Mouse (Mus musculus) limb, embryonic 12.5 days (tissue): Measurements from ENCODE around the gene 1700021F07Rik. TPM values are rescaled to one million over a fixed set of nuclear protein-coding genes. Genes with fewer than 3 reads are reported as not detected.

Experiments used
- ATAC-seq: fragments of 200-750 bp; cut with Nextera tagmentation; 2 replicates; pipeline ENCODE4 v1.8.0; 2017; ENCODE audit warnings: low read depth, moderate TSS enrichment; ENCODE audit not compliant: insufficient number of reproducible peaks, insufficient read depth, low FRiP score, low TSS enrichment
- H3K27ac ChIP-seq: fragments of 300-500 bp; sonication (generic); 2 replicates; pipeline ENCODE4 v1.5.1; 2016; ENCODE audit warnings: mild to moderate bottlenecking, moderate library complexity
- H3K27me3 ChIP-seq: fragments of 300-500 bp; sonication (generic); 2 replicates; pipeline ENCODE4 v1.6.1; 2016; ENCODE audit warnings: mild to moderate bottlenecking, moderate library complexity
- H3K36me3 ChIP-seq: fragments of 300-500 bp; sonication (generic); 2 replicates; pipeline ENCODE4 v1.6.1; 2016; ENCODE audit warnings: mild to moderate bottlenecking, moderate library complexity
- H3K4me1 ChIP-seq: fragments of 300-500 bp; sonication (generic); replicated peaks from 2 replicates; pipeline ENCODE4 v1.6.1; 2016
- H3K4me2 ChIP-seq: fragments of 300-500 bp; sonication (generic); 2 replicates; pipeline ENCODE4 v1.6.1; 2016; ENCODE audit warnings: mild to moderate bottlenecking, moderate library complexity
- H3K4me3 ChIP-seq: fragments of 300-500 bp; sonication (generic); replicated peaks from 2 replicates; pipeline ENCODE4 v1.5.1; 2016; ENCODE audit warnings: mild to moderate bottlenecking
- H3K9ac ChIP-seq: fragments of 300-500 bp; sonication (generic); replicated peaks from 2 replicates; pipeline ENCODE4 v1.6.1; 2016; ENCODE audit warnings: mild to moderate bottlenecking, moderate library complexity
- H3K9me3 ChIP-seq: fragments of 300-500 bp; sonication (generic); 2 replicates; pipeline ENCODE4 v1.6.1; 2016; ENCODE audit warnings: mild to moderate bottlenecking, moderate library complexity
- WGBS: fragments of 180-500 bp; shearing (Covaris S2); methylation state at CpG from one replicate; pipeline ENCODE4 v1.1.7; 2016; 5-methylcytosine and 5-hydroxymethylcytosine counted together
- polyA plus RNA-seq: library from polyadenylated mRNA; unstranded; fragments of >200 nt; fragmentation: Nextera tagmentation; extraction: Ambion mirVana; gene quantifications from 2 replicates; pipeline ENCODE4 v1.2.1, GENCODE M21; 2016

The 1700021F07Rik gene
- polyA plus RNA-seq, 1 experiment from 2014 or later: not detected

GRCm38 (mm10) chr2:173535390-173535789 lies 13.0 kb downstream of the 1700021F07Rik start:
- 84% methylated on average over 18 of the region's 18 CpGs for WGBS
- Histone ChIP-seq H3K4me1 (peaks cover 36% of the 10 kb centered on the region), H3K27me3 (peaks cover 2% of the 10 kb centered on the region; the same call in 1 of the 2 replicates)

GRCm38 (mm10) chr2:173535886-173536285 lies 13.5 kb downstream of the 1700021F07Rik start:
- peaks cover 36% of the 10 kb centered on the region for H3K4me1 ChIP-seq
- H3K9me3 ChIP-seq: no peaks in the 10 kb centered on the region
- ATAC-seq: no peak

More at GRCm38 (mm10) chr2:173535390-173535789, 13.0 kb downstream of the 1700021F07Rik start:
- Histone ChIP-seq H3K36me3 (no peaks in the 10 kb centered on the region), H3K27ac (no peak overlapping the region), H3K4me3 (no peak overlapping the region), H3K4me2 (no peak overlapping the region), H3K9me3 (no peaks in the 10 kb centered on the region), H3K9ac (no peak overlapping the region)
- ATAC-seq: no peak

GRCm38 (mm10) chr2:173539781-173540180 lies 17.4 kb downstream of the 1700021F07Rik start:
- Histone ChIP-seq H3K4me3 (no peak overlapping the region), H3K9ac (no peak overlapping the region), H3K27ac (no peak overlapping the region), H3K4me2 (no peak overlapping the region), H3K36me3 (no peaks in the 10 kb centered on the region), H3K9me3 (no peaks in the 10 kb centered on the region), H3K27me3 (peaks cover 15% of the 10 kb centered on the region; the same call in 1 of the 2 replicates), H3K4me1 (peaks cover 10% of the 10 kb centered on the region)
- ATAC-seq: no peak
- 58% methylated on average over 15 of the region's 15 CpGs for WGBS

More at GRCm38 (mm10) chr2:173535886-173536285, 13.5 kb downstream of the 1700021F07Rik start:
- no peak overlapping the region for H3K27ac ChIP-seq
- no peak overlapping the region for H3K9ac ChIP-seq
- 88% methylated on average over 9 of the region's 9 CpGs for WGBS
- H3K4me3 ChIP-seq: no peak overlapping the region
- no peak overlapping the region for H3K4me2 ChIP-seq
- H3K27me3 ChIP-seq: peaks cover 2% of the 10 kb centered on the region; the same call in 1 of the 2 replicates
- H3K36me3 ChIP-seq: no peaks in the 10 kb centered on the region

GRCm38 (mm10) chr2:173541748-173542147 lies 19.4 kb downstream of the 1700021F07Rik start:
- no peak for ATAC-seq
- Histone ChIP-seq H3K4me2 (no peak overlapping the region), H3K4me1 (peaks cover 10% of the 10 kb centered on the region; the same call in 1 of the 2 replicates), H3K9ac (no peak overlapping the region), H3K9me3 (no peaks in the 10 kb centered on the region), H3K27ac (no peak overlapping the region), H3K36me3 (no peaks in the 10 kb centered on the region), H3K4me3 (no peak overlapping the region), H3K27me3 (peaks cover 22% of the 10 kb centered on the region; the same call in 1 of the 2 replicates)
- 66% methylated on average over 4 of the region's 4 CpGs for WGBS

- WGBS: 85% methylated on average over 4 of the region's 4 CpGs
- Histone ChIP-seq H3K4me3 (no peak overlapping the region), H3K27me3 (peaks cover 29% of the 10 kb centered on the region), H3K9ac (no peak overlapping the region), H3K9me3 (no peaks in the 10 kb centered on the region), H3K4me2 (no peak overlapping the region), H3K4me1 (peaks cover 10% of the 10 kb centered on the region; the same call in 1 of the 2 replicates), H3K27ac (no peak overlapping the region), H3K36me3 (no peaks in the 10 kb centered on the region)
- no peak for ATAC-seq
Measured at GRCm38 (mm10) chr2:173542716-173543115, 20.3 kb downstream of the 1700021F07Rik start.

GRCm38 (mm10) chr2:173545992-173546703 lies 23.8 kb downstream of the 1700021F07Rik start:
- 44% methylated on average over 15 of the region's 15 CpGs for WGBS
- Histone ChIP-seq H3K4me2 (no peak overlapping the region), H3K9ac (no peak overlapping the region), H3K27ac (no peak overlapping the region), H3K27me3 (peaks cover 31% of the 10 kb centered on the region), H3K9me3 (no peaks in the 10 kb centered on the region), H3K36me3 (no peaks in the 10 kb centered on the region), H3K4me1 (0 out of 2 replicates have a peak, but pooled peaks cover 4% of the 10 kb centered on the region), H3K4me3 (no peak overlapping the region)
- peak; percentile 58 for ATAC-seq

GRCm38 (mm10) chr2:173549236-173549635 lies 26.9 kb downstream of the 1700021F07Rik start:
- Histone ChIP-seq H3K27ac (no peak overlapping the region), H3K4me3 (no peak overlapping the region), H3K36me3 (no peaks in the 10 kb centered on the region), H3K27me3 (peaks cover 39% of the 10 kb centered on the region), H3K4me2 (no peak overlapping the region), H3K9ac (no peak overlapping the region), H3K4me1 (0 out of 2 replicates have a peak, but pooled peaks cover 4% of the 10 kb centered on the region), H3K9me3 (no peaks in the 10 kb centered on the region)
- 82% methylated on average over 10 of the region's 10 CpGs for WGBS
- ATAC-seq: no peak

GRCm38 (mm10) chr2:173550681-173551080 lies 28.3 kb downstream of the 1700021F07Rik start:
- Histone ChIP-seq H3K36me3 (no peaks in the 10 kb centered on the region), H3K4me3 (no peak overlapping the region), H3K9ac (no peak overlapping the region), H3K4me2 (no peak overlapping the region), H3K27ac (no peak overlapping the region), H3K27me3 (peaks cover 45% of the 10 kb centered on the region), H3K9me3 (no peaks in the 10 kb centered on the region), H3K4me1 (0 out of 2 replicates have a peak, but pooled peaks cover 4% of the 10 kb centered on the region)
- WGBS: 76% methylated on average over 6 of the region's 6 CpGs
- no peak for ATAC-seq

- H3K4me3 ChIP-seq: no peak overlapping the region
- ATAC-seq: no peak
- H3K9me3 ChIP-seq: no peaks in the 10 kb centered on the region
- H3K4me1 ChIP-seq: no peaks in the 10 kb centered on the region
- H3K36me3 ChIP-seq: no peaks in the 10 kb centered on the region
- H3K27me3 ChIP-seq: peaks cover 32% of the 10 kb centered on the region
- WGBS: 44% methylated on average over 9 of the region's 9 CpGs
- H3K9ac ChIP-seq: no peak overlapping the region
- H3K27ac ChIP-seq: no peak overlapping the region
- H3K4me2 ChIP-seq: no peak overlapping the region
Measured at GRCm38 (mm10) chr2:173553863-173554262, 31.5 kb downstream of the 1700021F07Rik start.

- peaks cover 20% of the 10 kb centered on the region for H3K27me3 ChIP-seq
- no peak overlapping the region for H3K27ac ChIP-seq
- ATAC-seq: no peak
- WGBS: 60% methylated on average over 12 of the region's 12 CpGs
- no peak overlapping the region for H3K4me2 ChIP-seq
- H3K36me3 ChIP-seq: no peaks in the 10 kb centered on the region
- H3K4me1 ChIP-seq: peaks cover 4% of the 10 kb centered on the region; the same call in 1 of the 2 replicates
- H3K9me3 ChIP-seq: no peaks in the 10 kb centered on the region
- no peak overlapping the region for H3K4me3 ChIP-seq
- H3K9ac ChIP-seq: no peak overlapping the region
Measured at GRCm38 (mm10) chr2:173558754-173559396, 36.5 kb downstream of the 1700021F07Rik start.

GRCm38 (mm10) chr2:173561851-173562442 lies 39.6 kb downstream of the 1700021F07Rik start:
- Histone ChIP-seq H3K36me3 (no peaks in the 10 kb centered on the region), H3K9ac (no peak overlapping the region), H3K4me2 (no peak overlapping the region), H3K9me3 (no peaks in the 10 kb centered on the region), H3K27me3 (0 out of 2 replicates have a peak, but pooled peaks cover 3% of the 10 kb centered on the region), H3K27ac (no peak overlapping the region), H3K4me1 (peaks cover 19% of the 10 kb centered on the region), H3K4me3 (no peak overlapping the region)
- 40% methylated on average over 5 of the region's 5 CpGs for WGBS
- ATAC-seq: peak; percentile 16; the same call in 1 of the 2 replicates
